Mouse (Mus musculus) lung, embryonic 15.5 days (tissue): ENCODE data around the gene Med20. TPM values are rescaled to one million over a fixed set of nuclear protein-coding genes. Genes with fewer than 3 reads are reported as not detected.

Experiments
- ATAC-seq: fragments of 200-750 bp; cut with Nextera tagmentation; 2 replicates; pipeline ENCODE4 v1.8.0; 2017; ENCODE audit warnings: moderate number of reproducible peaks, borderline replicate concordance; ENCODE audit not compliant: low FRiP score, low TSS enrichment; ENCODE audit errors: extremely low read depth
- H3K27ac ChIP-seq: fragments of 300-500 bp; sonication (generic); 2 replicates; pipeline ENCODE4 v1.5.1; 2015; ENCODE audit warnings: moderate library complexity, mild to moderate bottlenecking, inconsistent platforms
- H3K27me3 ChIP-seq: fragments of 300-500 bp; sonication (generic); 2 replicates; pipeline ENCODE4 v1.6.1; 2015; ENCODE audit warnings: inconsistent platforms
- H3K36me3 ChIP-seq: fragments of 300-500 bp; sonication (generic); 2 replicates; pipeline ENCODE4 v1.6.1; 2015; ENCODE audit warnings: inconsistent platforms
- H3K4me1 ChIP-seq: fragments of 300-500 bp; sonication (generic); 2 replicates; pipeline ENCODE4 v1.6.1; 2015; ENCODE audit warnings: inconsistent platforms
- H3K4me2 ChIP-seq: fragments of 300-500 bp; sonication (generic); 2 replicates; pipeline ENCODE4 v1.6.1; 2015; ENCODE audit warnings: inconsistent platforms, mild to moderate bottlenecking, moderate library complexity
- H3K4me3 ChIP-seq: fragments of 300-500 bp; sonication (generic); 2 replicates; pipeline ENCODE4 v1.5.1; 2015; ENCODE audit warnings: mild to moderate bottlenecking, inconsistent platforms
- H3K9ac ChIP-seq: fragments of 300-500 bp; sonication (generic); 2 replicates; pipeline ENCODE4 v1.6.1; 2015; ENCODE audit warnings: inconsistent platforms
- H3K9me3 ChIP-seq: fragments of 300-500 bp; sonication (generic); 2 replicates; pipeline ENCODE4 v1.6.1; 2016; ENCODE audit warnings: inconsistent platforms
- WGBS: fragments of 180-500 bp; shearing (Covaris S2); methylation state at CpG from one replicate; pipeline ENCODE4 v1.1.7; 2015; 5-methylcytosine and 5-hydroxymethylcytosine counted together
- polyA plus RNA-seq: library from polyadenylated mRNA; unstranded; fragments of >200 nt; fragmentation: Nextera tagmentation; extraction: Ambion mirVana; gene quantifications from 2 replicates; pipeline ENCODE4 v1.2.1, GENCODE M21; 2015

Gene Med20
- polyA plus RNA-seq, 1 experiment from 2014 or later: 50.3 TPM

GRCm38 (mm10) chr17:47580962-47581361 lies 30.4 kb upstream of the Med20 start:
- Histone ChIP-seq H3K27me3 (no peaks in the 10 kb centered on the region), H3K36me3 (no peaks in the 10 kb centered on the region), H3K27ac (no peak overlapping the region), H3K9ac (no peak overlapping the region), H3K4me1 (no peaks in the 10 kb centered on the region), H3K4me2 (no peak overlapping the region), H3K4me3 (no peak overlapping the region), H3K9me3 (no peaks in the 10 kb centered on the region)
- 82% methylated on average over 4 of the region's 4 CpGs for WGBS
- no peak for ATAC-seq

DNA sequence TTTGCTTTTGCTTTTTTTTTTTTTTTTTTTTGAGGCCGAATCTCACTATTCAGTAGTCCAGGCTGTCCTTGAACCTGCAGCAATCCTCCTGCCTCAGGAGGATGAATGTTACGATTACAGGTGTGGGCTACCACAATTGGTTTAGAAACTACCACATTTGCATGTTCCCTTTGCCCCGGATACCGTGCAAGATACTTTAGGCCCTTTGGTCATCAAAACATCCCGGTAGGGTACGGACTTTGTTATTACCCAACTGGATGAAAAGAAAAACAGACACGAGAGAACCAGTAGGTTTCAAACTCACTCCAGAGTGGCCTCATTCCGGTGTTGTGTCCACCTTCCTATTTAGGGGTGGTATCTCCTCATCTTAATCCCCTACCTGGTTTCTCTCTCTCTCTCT lies 22.9 kb upstream of the Med20 start:
- H3K4me1 ChIP-seq: peaks cover 7% of the 10 kb centered on the region; the same call in 1 of the 2 replicates
- H3K36me3 ChIP-seq: no peaks in the 10 kb centered on the region
- ATAC-seq: no peak
- H3K4me2 ChIP-seq: no peak overlapping the region
- H3K9me3 ChIP-seq: no peaks in the 10 kb centered on the region
- no peak overlapping the region for H3K4me3 ChIP-seq
- no peaks in the 10 kb centered on the region for H3K27me3 ChIP-seq
- H3K27ac ChIP-seq: no peak overlapping the region
- no peak overlapping the region for H3K9ac ChIP-seq
- WGBS: 82% methylated on average over 8 of the region's 8 CpGs

DNA sequence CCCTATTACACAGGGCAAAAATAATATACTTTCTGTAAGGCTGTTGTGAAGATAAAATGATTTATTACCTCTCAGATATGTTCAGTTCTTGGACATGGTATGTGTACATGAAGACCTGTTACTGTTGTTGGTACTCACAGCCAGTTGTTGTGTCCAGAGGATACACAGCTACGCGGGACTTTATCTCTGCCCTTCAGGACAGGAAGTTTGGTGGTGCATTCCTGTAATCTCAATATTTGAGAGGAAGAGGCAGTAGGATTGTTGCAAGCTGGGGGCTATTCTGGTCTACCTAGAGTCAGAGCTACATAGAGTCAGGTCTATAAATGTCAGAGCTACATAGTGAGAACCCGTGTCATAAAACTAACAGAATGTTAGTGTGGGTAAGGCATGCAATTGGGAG lies 20.3 kb upstream of the Med20 start:
- no peak overlapping the region for H3K9ac ChIP-seq
- ATAC-seq: no peak
- no peak overlapping the region for H3K4me3 ChIP-seq
- 68% methylated on average over 3 of the region's 3 CpGs for WGBS
- H3K36me3 ChIP-seq: no peaks in the 10 kb centered on the region
- H3K27me3 ChIP-seq: no peaks in the 10 kb centered on the region
- no peak overlapping the region for H3K4me2 ChIP-seq
- H3K27ac ChIP-seq: no peak overlapping the region
- H3K4me1 ChIP-seq: peaks cover 19% of the 10 kb centered on the region
- H3K9me3 ChIP-seq: no peaks in the 10 kb centered on the region

DNA sequence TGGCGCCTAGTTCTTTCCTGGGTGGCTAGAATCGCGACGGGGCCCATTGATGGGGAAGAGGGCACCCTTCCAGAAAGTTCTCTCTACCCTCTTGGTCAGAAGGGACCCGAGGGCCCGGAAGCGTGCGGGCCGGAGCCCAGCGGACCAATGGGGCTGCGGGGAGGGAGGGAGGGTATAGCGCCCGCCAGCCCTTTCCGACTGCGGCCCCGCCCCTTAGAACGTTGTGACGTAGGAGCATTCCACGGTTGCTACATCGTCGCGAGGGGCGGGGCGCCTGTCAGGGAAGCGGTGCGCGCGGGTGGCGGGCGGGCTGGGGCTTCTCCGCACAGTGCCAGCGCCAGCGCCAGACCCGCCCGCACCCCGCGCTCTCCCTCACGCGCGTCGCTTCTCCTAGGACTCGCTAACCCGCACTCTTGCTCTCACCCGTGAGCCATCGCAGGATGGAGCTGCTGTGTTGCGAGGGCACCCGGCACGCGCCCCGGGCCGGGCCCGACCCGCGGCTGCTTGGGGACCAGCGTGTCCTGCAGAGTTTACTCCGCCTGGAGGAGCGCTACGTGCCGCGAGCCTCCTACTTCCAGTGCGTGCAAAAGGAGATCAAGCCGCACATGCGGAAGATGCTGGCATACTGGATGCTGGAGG lies 18.0 kb upstream of the Med20 start:
- peak overlapping the region; percentile 91 for H3K9ac ChIP-seq
- peak overlapping the region; percentile 86 for H3K4me2 ChIP-seq
- under 1% methylated on average over 63 of the region's 63 CpGs for WGBS
- H3K4me3 ChIP-seq: peak overlapping the region; percentile 95
- H3K27me3 ChIP-seq: no peaks in the 10 kb centered on the region
- peak; percentile 91 for ATAC-seq
- peaks cover 15% of the 10 kb centered on the region for H3K36me3 ChIP-seq
- H3K4me1 ChIP-seq: peaks cover 38% of the 10 kb centered on the region
- H3K9me3 ChIP-seq: no peaks in the 10 kb centered on the region
- H3K27ac ChIP-seq: peak overlapping the region; percentile 96

GRCm38 (mm10) chr17:47593854-47594182 lies 17.6 kb upstream of the Med20 start:
- Histone ChIP-seq H3K4me3 (peak overlapping the region; percentile 95), H3K4me1 (peaks cover 38% of the 10 kb centered on the region), H3K36me3 (peaks cover 20% of the 10 kb centered on the region), H3K4me2 (peak overlapping the region; percentile 86), H3K9ac (peak overlapping the region; percentile 91), H3K27me3 (no peaks in the 10 kb centered on the region), H3K9me3 (no peaks in the 10 kb centered on the region), H3K27ac (peak overlapping the region; percentile 96)
- under 1% methylated on average over 13 of the region's 13 CpGs for WGBS
- ATAC-seq: no peak

GRCm38 (mm10) chr17:47594183-47594968 lies 17.0 kb upstream of the Med20 start:
- peaks cover 25% of the 10 kb centered on the region for H3K36me3 ChIP-seq
- peak overlapping the region; percentile 91 for H3K9ac ChIP-seq
- H3K9me3 ChIP-seq: no peaks in the 10 kb centered on the region
- 0% methylated on average over 43 of the region's 43 CpGs for WGBS
- H3K4me3 ChIP-seq: peak overlapping the region; percentile 95
- peaks cover 38% of the 10 kb centered on the region for H3K4me1 ChIP-seq
- peak overlapping the region; percentile 86 for H3K4me2 ChIP-seq
- H3K27ac ChIP-seq: peak overlapping the region; percentile 96
- no peaks in the 10 kb centered on the region for H3K27me3 ChIP-seq
- no peak for ATAC-seq

DNA sequence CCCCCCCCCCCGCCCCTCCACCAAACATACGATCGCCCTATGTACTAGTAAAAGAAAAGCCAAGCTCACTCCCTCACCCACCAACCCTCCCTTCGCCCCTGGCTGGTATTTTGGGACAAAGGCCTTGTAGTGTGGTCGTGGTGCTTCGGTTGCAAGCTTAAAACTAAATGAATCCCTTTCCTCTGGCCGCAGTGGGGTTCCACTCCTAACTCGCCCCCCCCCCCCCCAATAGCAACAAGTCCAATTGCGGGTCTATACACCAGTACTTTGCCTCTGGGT lies 16.5 kb upstream of the Med20 start:
- Histone ChIP-seq H3K27ac (peak overlapping the region; percentile 96), H3K36me3 (peaks cover 30% of the 10 kb centered on the region), H3K4me2 (peak overlapping the region; percentile 86), H3K9me3 (no peaks in the 10 kb centered on the region), H3K4me3 (peak overlapping the region; percentile 95), H3K27me3 (no peaks in the 10 kb centered on the region), H3K9ac (peak overlapping the region; percentile 91), H3K4me1 (peaks cover 38% of the 10 kb centered on the region)
- WGBS: 2% methylated on average over 9 of the region's 9 CpGs
- no peak for ATAC-seq

- no peaks in the 10 kb centered on the region for H3K9me3 ChIP-seq
- H3K27ac ChIP-seq: peak overlapping the region; percentile 96
- WGBS: 1% methylated on average over 20 of the region's 21 CpGs
- H3K4me3 ChIP-seq: peak overlapping the region; percentile 95
- peak overlapping the region; percentile 91 for H3K9ac ChIP-seq
- H3K4me1 ChIP-seq: peaks cover 38% of the 10 kb centered on the region
- no peaks in the 10 kb centered on the region for H3K27me3 ChIP-seq
- peak overlapping the region; percentile 86 for H3K4me2 ChIP-seq
- ATAC-seq: peak; percentile 57
- peaks cover 36% of the 10 kb centered on the region for H3K36me3 ChIP-seq
Observed at GRCm38 (mm10) chr17:47595248-47596161, 15.9 kb upstream of the Med20 start.

DNA sequence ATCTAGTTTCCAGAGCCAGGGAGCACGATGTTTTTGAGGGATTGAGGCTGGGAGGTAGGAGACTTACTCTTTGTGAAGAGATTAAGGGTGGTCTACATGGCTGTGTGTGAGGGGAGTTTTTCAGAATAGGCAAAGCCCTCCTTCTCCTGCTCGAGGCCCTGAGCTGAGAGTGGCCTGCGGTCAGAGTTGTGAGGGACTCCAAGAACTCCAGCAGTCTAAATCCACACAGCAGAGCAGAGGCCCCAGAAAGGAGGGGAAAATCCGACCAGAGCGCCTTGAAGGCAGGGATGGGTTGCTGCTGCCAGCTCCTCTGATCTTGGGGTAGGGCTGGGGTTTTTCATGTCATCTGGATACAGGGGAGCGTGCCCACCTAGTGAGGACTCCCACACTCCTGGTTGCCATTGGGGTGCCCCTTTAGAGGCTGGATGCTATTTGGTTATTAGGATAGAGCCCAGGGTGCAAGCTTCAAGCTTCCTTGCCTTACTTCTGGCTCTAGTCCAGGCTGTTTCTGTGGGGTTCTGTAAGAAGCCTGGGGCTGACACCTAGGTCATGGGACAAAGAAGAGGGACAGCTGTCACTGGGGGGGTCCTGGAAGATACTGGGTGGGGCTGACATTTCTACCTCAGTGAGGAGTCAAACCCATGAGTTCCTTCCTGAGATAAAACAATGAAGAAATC lies 15.1 kb upstream of the Med20 start:
- 21% methylated on average over 6 of the region's 6 CpGs for WGBS
- Histone ChIP-seq H3K4me2 (peak overlapping the region; percentile 86), H3K4me3 (peak overlapping the region; percentile 95), H3K27me3 (no peaks in the 10 kb centered on the region), H3K36me3 (peaks cover 42% of the 10 kb centered on the region), H3K27ac (peak overlapping the region; percentile 96), H3K4me1 (peaks cover 38% of the 10 kb centered on the region), H3K9ac (peak overlapping the region; percentile 91), H3K9me3 (no peaks in the 10 kb centered on the region)
- ATAC-seq: no peak

DNA sequence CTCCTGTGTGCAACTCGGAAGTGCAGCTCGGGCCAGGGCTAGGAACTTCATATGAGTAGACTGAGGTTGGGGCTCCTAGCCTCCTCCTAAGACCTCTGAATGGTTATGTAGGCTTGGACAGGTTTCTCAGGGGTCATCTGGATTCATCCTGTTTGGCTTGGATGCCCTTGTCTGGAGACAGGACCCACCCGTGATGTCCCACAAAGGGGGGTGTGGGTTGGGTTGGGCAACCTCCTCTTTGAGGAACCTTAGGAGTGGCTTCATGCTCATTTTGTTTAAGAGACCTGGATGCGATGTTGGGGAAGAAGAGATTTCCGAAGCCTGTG lies 14.6 kb upstream of the Med20 start:
- no peaks in the 10 kb centered on the region for H3K9me3 ChIP-seq
- H3K27me3 ChIP-seq: no peaks in the 10 kb centered on the region
- H3K27ac ChIP-seq: peak overlapping the region; percentile 96
- H3K9ac ChIP-seq: peak overlapping the region; percentile 91
- H3K4me1 ChIP-seq: peaks cover 38% of the 10 kb centered on the region
- 65% methylated on average over 5 of the region's 5 CpGs for WGBS
- peak overlapping the region; percentile 86 for H3K4me2 ChIP-seq
- no peak for ATAC-seq
- peaks cover 47% of the 10 kb centered on the region for H3K36me3 ChIP-seq
- peak overlapping the region; percentile 95 for H3K4me3 ChIP-seq

GRCm38 (mm10) chr17:47597261-47597660 lies 14.1 kb upstream of the Med20 start:
- Histone ChIP-seq H3K27me3 (no peaks in the 10 kb centered on the region), H3K9me3 (no peaks in the 10 kb centered on the region), H3K27ac (peak overlapping the region; percentile 35), H3K36me3 (peaks cover 52% of the 10 kb centered on the region), H3K4me3 (0 out of 2 replicates have a peak overlapping the region, but pooled peaks have one; percentile 95), H3K4me1 (peaks cover 38% of the 10 kb centered on the region), H3K4me2 (peak overlapping the region; percentile 86; the same call in 1 of the 2 replicates), H3K9ac (peak overlapping the region; percentile 91)
- ATAC-seq: no peak
- 50% methylated on average over 13 of the region's 13 CpGs for WGBS
